Mouse (Mus musculus): ENCODE data around the gene Trub1.

The Trub1 gene

GRCm38 (mm10) chr19:57452492-57453217, at the start of gene Trub1:
Trub1 (plus strand) TSS chr19:57452912.
- DNase-seq: peak; percentile 83

- DNase-seq: peak; percentile 86
Observed at GRCm38 (mm10) chr19:57403700-57404501, 48.8 kb upstream of the Trub1 start.

GRCm38 (mm10) chr19:57404502-57404848, 48.2 kb upstream of the Trub1 start:
- no peak for DNase-seq

- DNase-seq: no peak
Observed at GRCm38 (mm10) chr19:57407947-57408346, 44.8 kb upstream of the Trub1 start.

DNA sequence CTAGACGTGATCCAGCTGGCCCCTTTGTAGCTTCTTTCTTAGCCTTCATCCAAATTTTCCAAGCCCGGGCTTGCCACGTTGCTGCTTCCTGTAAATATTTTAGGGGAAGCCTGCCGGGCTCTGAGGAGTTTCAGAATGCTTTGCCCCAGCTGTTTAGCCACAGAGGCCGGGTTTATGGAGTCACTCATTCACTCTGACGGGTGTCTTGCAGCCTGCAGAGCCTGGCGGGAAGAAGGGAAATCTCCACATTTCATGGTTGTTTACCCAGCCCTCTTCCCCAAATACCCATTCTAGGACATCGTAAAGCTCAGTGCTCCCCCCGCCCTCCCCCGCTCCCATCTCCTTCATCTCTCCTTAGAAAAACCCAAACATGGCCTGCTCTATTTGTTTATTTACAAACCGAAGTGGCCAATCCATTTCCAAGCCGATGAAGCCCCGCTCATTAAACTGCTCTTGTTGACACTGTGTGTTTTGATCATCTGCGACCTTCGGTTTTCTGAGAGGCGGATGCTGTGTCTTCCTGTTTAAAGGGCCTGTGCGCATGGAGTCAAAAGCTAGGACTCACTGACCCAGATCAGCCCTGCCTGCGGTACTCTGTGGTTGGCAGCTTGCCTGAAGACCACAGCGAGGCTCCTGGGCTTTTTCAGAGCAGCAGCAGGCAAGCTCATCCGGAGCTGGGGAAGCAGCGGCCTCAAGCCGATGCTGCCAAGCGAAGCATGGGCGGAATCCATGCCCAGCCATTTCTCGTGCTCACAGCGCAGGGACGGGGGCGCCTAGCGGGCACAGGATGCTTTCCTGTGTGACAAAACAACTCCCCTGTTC, 41.1 kb upstream of the Trub1 start:
- DNase-seq: peak; percentile 74

DNA sequence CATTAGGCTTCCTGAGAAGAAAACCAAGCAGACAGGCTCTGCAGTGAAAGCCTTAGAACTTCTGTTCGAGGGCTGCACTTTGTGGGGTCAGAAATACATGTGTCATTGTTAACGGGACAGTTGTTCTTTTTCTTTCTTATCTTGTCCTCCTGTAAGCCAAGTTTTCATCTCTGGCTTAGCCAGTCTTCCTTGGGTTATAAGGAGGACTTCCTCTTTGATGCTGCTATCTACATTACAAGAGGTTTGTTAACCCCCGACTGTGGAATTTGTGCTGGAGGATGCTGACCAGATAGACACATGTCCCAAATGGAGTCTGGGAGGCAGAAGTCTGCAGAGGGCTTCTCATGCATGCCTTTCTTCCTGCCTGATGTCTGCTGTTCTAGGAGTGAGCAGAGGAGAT, 39.5 kb upstream of the Trub1 start:
- DNase-seq: no peak

DNA sequence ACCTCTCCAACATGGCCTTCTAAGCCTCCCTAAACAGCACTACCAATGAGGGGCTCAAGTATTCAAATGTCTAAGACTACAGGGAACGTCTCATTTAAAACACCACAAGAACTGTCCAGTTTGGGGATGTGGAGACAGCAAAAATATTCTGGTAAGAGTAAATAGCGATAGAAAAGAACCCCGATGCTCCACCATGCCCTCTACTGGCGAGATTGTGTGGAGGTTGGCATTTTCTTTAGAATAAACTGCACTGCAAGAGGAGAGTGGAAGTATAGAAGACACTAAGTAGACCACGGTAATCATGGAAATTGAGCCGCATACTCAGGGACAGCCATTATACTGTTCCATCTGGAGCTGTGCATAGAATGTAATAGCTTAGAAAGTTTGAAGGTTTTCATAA, 38.8 kb upstream of the Trub1 start:
- DNase-seq: no peak

- no peak for DNase-seq
Observed at GRCm38 (mm10) chr19:57415031-57415807, 37.5 kb upstream of the Trub1 start.

DNA sequence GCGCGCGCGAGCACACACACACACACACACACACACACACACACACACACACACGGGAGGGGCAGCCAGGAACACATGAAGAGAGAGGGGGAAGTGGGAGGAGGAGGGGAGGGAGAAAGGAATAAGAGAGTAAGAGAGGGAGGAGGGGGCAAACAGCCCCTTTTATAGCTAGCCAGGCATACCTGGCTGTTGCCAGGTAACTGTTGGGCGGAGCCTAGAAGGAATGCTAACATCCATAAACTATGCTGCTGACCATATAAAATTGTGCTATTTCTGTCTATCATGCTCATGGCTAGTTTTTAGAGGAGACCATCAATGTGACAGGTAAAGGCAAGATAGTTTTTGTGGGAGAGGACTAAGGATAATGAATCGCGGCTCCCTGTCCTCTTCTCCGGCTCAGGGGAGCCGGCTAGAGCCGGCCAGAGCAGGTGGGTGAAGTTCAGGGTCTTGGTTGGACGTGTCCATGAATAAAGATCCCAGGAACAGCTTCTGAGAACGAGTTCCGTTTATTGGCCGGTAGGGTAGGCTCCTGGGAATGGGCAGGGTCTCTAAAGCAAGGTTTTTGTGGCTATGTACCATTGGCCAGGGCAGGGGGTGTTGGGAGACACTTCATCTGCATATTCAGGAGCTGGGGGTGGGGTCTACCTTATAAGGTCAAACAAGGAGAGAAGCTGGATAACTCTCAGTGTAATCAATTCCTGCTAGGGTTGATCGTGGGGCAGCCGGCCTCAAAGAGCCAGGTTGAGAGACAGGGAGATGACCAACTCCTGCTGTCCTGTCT, 34.7 kb upstream of the Trub1 start:
- DNase-seq: peak; percentile 6

- no peak for DNase-seq
Observed at GRCm38 (mm10) chr19:57423402-57423801, 29.3 kb upstream of the Trub1 start.

- no peak for DNase-seq
Observed at GRCm38 (mm10) chr19:57425296-57425695, 27.4 kb upstream of the Trub1 start.

GRCm38 (mm10) chr19:57426841-57427240, 25.9 kb upstream of the Trub1 start:
- no peak for DNase-seq

GRCm38 (mm10) chr19:57427756-57428438, 24.8 kb upstream of the Trub1 start:
- DNase-seq: no peak

- DNase-seq: no peak
Observed at GRCm38 (mm10) chr19:57428641-57429040, 24.1 kb upstream of the Trub1 start.

DNA sequence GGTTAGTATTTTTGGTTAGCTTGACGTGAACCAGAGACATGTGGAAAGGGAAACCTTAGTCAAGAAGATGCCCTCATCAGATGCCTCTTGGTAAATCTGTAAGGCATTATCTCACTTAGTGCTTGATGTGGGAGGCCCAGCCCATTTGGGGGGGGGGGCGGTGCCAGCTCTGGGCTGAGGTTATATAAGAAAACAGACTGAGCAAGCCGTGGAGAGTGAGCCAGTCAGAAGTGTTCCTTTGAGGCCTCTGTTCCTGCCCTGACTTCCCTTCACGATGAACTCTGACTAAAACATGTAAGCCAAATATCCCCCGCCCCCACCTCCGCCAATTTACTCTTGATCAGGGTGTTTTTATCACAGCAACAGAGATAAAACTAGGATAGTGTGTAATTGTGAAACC, 22.8 kb upstream of the Trub1 start:
- no peak for DNase-seq

- no peak for DNase-seq
Observed at GRCm38 (mm10) chr19:57431476-57431875, 21.2 kb upstream of the Trub1 start.

DNA sequence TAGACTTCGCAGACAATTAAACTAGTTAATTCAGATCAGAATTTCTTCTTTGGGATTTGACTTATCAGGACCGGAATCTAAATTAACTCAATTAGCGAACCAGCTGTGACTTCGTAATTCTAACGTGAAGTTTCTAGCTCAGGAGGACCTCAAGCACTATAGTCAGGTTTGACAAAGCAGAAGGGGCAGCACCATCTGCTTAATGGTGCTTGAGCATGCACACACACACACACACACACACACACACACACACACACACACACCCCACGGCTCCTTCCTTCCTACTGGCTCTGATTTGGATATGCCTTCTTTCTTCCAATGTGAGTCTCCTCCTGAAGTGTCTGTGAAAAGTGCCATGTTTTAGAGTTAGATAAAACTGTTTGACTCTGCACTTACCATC, 18.7 kb upstream of the Trub1 start:
- no peak for DNase-seq

- peak; percentile 15 for DNase-seq
Observed at GRCm38 (mm10) chr19:57436586-57437021, 16.1 kb upstream of the Trub1 start.

DNA sequence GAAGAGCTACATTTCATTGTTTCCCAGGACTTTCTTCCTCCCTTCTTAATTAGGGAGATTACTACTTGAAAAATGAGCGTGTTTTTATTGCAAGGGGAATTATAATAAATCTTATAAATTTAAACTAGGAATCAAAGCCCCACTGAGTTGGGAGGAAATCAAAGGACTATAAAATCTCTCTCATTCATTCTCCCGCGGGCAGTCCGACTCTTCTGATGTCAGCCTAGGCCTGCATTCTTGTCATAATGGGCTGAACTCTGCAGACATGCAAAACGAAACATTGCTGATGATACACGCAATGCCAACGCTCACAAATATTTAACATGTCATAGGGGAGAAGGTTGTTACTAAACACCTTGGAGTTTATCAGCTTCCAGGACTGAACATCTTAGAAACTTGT, 15.7 kb upstream of the Trub1 start:
- DNase-seq: no peak

DNA sequence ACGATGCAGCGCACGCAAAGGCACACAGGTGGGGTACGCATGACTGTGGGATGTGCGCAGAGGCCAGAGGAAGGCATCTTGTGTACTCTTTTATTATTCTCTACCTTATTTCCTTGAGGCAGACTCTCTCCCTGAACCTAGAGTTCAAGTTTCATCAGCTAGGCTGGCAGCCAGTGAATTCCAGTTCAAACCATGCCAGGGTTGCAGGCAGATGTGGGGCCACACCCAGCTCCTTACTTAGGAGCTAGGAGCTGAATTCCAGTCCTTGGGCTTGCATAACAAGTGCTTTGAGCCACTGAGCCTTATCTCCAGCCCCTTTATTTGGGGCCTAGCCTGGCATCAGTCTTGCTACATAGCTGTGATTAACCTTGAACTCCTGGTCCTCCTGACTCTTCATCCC, 13.4 kb upstream of the Trub1 start:
- no peak for DNase-seq

DNA sequence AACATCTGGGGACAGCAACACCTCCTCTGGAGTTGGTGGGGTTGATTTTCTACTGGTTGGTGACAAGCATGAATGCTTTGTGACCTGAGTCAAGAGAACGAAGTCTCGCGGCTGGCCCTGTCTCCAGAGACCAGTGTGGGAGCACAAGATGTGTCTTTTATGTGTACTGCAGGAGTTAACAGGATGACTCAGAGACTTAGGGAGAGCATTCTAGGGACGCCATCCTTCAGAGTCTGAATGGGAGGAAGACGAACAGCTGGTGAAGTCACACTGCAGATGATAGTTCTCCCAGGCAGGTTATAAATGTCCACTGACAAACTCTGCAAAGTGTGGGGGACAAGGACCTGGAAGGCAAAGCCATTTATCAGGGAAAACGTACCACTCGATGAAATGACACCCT, 11.2 kb upstream of the Trub1 start:
- no peak for DNase-seq
